Mouse (Mus musculus) embryonic facial prominence, embryonic 15.5 days (tissue): ENCODE measurements around the gene Nkiras2. TPM values are rescaled to one million over a fixed set of nuclear protein-coding genes. Genes with fewer than 3 reads are reported as not detected.
A peak's percentile ranks its signal among the peaks of the same experiment; 100 is the strongest.
"Not testable (repeated sequence)": the region's sequence is repeated elsewhere in the genome, so short reads cannot be mapped to it uniquely, and the experiment has no call there.

Experiments used
- ATAC-seq: fragments of 200-750 bp; cut with Nextera tagmentation; 2 replicates; pipeline ENCODE4 v1.8.0; 2017; ENCODE audit warnings: low read depth, moderate TSS enrichment; ENCODE audit not compliant: insufficient number of reproducible peaks, low FRiP score, low TSS enrichment
- H3K27ac ChIP-seq: fragments of 300-500 bp; sonication (generic); replicated peaks from 2 replicates; pipeline ENCODE4 v1.5.1; 2015; ENCODE audit warnings: mild to moderate bottlenecking, inconsistent platforms
- H3K27me3 ChIP-seq: fragments of 300-500 bp; sonication (generic); 2 replicates; pipeline ENCODE4 v1.6.1; 2015; ENCODE audit warnings: inconsistent platforms
- H3K36me3 ChIP-seq: fragments of 300-500 bp; sonication (generic); 2 replicates; pipeline ENCODE4 v1.6.1; 2015; ENCODE audit warnings: mild to moderate bottlenecking, inconsistent platforms
- H3K4me1 ChIP-seq: fragments of 300-500 bp; sonication (generic); 2 replicates; pipeline ENCODE4 v1.6.1; 2015; ENCODE audit warnings: inconsistent platforms
- H3K4me2 ChIP-seq: fragments of 300-500 bp; sonication (generic); replicated peaks from 2 replicates; pipeline ENCODE4 v1.6.1; 2015; ENCODE audit warnings: mild to moderate bottlenecking, inconsistent platforms
- H3K4me3 ChIP-seq: fragments of 300-500 bp; sonication (generic); replicated peaks from 2 replicates; pipeline ENCODE4 v1.5.1; 2015; ENCODE audit warnings: mild to moderate bottlenecking, inconsistent platforms
- H3K9ac ChIP-seq: fragments of 300-500 bp; sonication (generic); 2 replicates; pipeline ENCODE4 v1.6.1; 2015; ENCODE audit warnings: inconsistent platforms
- H3K9me3 ChIP-seq: fragments of 300-500 bp; sonication (generic); replicated peaks from 2 replicates; pipeline ENCODE4 v1.6.1; 2016; ENCODE audit warnings: inconsistent platforms
- WGBS: fragments of 180-500 bp; shearing (Covaris S2); methylation state at CpG from one replicate; pipeline ENCODE4 v1.1.7; 2015; 5-methylcytosine and 5-hydroxymethylcytosine counted together
- polyA plus RNA-seq: library from polyadenylated mRNA; unstranded; fragments of >200 nt; fragmentation: Nextera tagmentation; extraction: Ambion mirVana; gene quantifications from 2 replicates; pipeline ENCODE4 v1.2.1, GENCODE M21; 2015

Gene Nkiras2
- polyA plus RNA-seq, 1 experiment from 2014 or later: 75.5 TPM

DNA sequence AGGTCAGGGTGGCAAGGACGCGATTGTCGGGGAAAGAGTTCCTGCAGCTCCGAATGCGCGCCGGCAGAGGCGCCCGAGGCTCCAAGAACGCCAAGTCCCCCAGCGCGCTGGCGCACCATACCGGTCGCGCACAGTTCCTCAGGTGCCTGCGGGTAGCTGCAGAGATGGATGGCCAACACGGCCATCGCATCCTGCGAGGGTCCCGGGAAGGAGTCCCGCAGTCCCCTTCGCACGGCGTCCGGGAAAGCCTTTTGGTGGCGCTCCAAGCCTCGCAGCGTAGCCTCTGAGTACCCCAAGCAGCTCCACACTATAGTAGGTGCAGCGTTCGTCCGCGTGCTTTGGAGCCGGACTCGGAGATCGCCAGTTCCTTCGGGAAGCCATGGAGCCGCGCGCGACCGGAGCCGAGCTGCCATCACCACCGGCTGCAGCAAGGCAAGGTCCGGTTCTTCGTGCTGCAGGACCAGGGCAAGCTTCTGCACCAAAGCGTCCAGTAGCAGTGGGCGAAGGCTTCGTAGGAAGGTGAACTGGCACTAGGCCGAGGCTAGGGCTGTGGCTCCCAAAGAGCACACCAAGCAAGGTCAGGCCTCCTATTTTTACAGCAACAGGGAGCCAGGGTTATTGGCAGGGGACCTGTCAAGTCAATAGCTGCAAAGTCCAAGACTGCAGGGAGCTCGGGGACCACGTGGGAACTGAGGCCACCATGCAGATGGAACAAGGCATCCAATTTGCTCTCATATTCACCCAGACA, 21.3 kb downstream of the Nkiras2 start:
- Histone ChIP-seq H3K4me3 (peak overlapping the region; percentile 41), H3K9ac (no peak overlapping the region), H3K4me2 (peak overlapping the region; percentile 85), H3K36me3 (no peaks in the 10 kb centered on the region), H3K4me1 (peaks cover 8% of the 10 kb centered on the region), H3K9me3 (no peaks in the 10 kb centered on the region), H3K27ac (no peak overlapping the region), H3K27me3 (peaks cover 24% of the 10 kb centered on the region)
- no peak for ATAC-seq
- 8% methylated on average over 52 of the region's 52 CpGs for WGBS

DNA sequence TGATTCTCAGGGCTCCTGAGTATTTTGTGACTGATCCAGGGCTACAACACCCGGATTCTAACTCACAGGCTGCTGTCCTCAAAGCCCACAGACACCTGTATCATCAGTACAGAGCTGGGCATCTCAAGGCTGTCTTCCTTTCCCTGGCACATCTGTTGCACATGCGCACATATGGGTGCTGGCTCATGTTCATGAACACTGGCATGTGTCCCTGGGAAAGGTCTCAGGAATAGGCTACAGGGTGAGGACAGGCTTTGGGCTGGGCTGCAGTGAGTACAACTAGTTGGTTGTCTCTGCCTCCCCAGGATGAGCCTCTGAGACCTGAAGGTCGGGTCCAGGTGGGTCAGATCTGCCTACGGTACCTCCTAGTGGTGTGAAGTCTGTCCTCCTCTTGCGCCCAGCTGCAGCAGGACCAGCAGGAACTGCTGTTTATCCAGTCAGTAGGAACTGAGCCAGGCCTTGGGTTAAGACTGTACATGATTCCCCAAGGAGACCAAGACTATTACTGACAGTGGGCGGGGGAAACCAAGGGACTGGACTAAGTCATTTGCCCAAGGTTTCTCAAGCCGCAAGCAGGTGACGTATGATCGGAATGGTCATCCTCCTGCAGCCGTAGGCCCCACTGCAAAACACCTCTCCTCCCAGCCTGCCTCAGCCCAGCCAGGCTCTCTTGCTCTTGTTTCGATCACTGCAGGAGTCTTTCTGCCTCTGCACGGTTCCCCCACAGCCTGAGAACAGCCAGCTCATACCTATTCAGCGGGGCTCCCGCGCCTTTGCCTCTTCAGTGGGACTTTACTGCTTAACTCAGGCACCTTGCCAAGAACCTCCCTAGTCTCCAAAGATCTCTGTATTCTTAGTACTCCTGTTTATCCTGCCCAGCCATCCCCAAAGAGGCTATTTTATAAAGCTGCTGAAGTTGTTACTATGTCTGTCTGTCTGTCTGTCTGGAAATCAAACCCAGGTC, 24.9 kb downstream of the Nkiras2 start:
- Histone ChIP-seq H3K4me3 (no peak overlapping the region), H3K27ac (no peak overlapping the region), H3K36me3 (no peaks in the 10 kb centered on the region), H3K9me3 (no peaks in the 10 kb centered on the region), H3K4me1 (peaks cover 8% of the 10 kb centered on the region), H3K9ac (no peak overlapping the region), H3K27me3 (peaks cover 29% of the 10 kb centered on the region), H3K4me2 (no peak overlapping the region)
- 62% methylated on average over 15 of the region's 15 CpGs for WGBS
- ATAC-seq: no peak

DNA sequence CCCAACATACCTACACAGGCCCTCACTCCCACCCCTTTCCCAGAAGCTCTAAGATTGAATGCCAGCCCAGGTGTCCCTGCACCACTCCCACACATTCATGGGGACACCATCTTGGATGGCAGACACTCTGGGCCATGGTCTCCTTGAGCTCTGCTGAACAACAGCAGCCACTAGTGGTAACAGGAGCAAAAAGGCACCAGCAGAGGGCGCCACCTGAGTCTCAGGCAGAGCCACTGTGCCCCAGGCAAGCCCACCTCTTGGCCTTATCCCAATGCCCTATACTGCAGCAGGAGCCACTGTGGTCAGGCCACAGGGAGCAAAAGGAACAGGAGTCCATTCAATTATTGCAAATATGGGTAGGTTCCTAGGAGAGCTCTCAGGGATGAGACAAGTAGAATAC, 27.2 kb downstream of the Nkiras2 start:
- Histone ChIP-seq H3K4me3 (no peak overlapping the region), H3K9me3 (no peaks in the 10 kb centered on the region), H3K4me1 (peaks cover 7% of the 10 kb centered on the region; the same call in 1 of the 2 replicates), H3K9ac (no peak overlapping the region), H3K27me3 (peaks cover 21% of the 10 kb centered on the region), H3K36me3 (no peaks in the 10 kb centered on the region), H3K27ac (no peak overlapping the region), H3K4me2 (no peak overlapping the region)
- 8% methylated on average over 1 of the region's 1 CpGs for WGBS
- no peak for ATAC-seq

GRCm38 (mm10) chr11:100648405-100648804, 29.4 kb downstream of the Nkiras2 start:
- no peak for ATAC-seq

DNA sequence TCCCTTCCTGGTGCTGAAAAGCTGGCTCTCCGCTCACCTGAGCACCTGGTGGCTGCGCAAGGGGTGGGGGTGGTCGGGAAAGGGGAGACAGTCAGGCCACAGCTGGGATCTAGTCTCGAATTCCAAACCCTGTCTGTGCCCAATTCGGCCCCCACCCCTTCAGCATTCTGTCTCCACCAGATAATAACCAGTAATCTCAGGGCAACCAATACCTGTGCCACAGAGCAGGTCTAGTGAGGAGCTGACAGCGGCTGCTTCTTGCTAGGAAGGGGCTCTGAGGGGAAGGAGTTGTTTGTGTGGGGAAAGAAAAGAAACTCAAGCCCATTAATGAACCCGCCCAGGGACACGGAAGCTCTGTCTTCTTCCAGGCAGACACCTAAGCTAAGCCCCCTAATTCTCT, 32.2 kb downstream of the Nkiras2 start:
- H3K4me3 ChIP-seq: no peak overlapping the region
- H3K9me3 ChIP-seq: no peaks in the 10 kb centered on the region
- no peak overlapping the region for H3K27ac ChIP-seq
- H3K36me3 ChIP-seq: no peaks in the 10 kb centered on the region
- no peak for ATAC-seq
- H3K27me3 ChIP-seq: peaks cover 28% of the 10 kb centered on the region
- peaks cover 11% of the 10 kb centered on the region; the same call in 1 of the 2 replicates for H3K4me1 ChIP-seq
- no peak overlapping the region for H3K4me2 ChIP-seq
- WGBS: 13% methylated on average over 8 of the region's 8 CpGs
- no peak overlapping the region for H3K9ac ChIP-seq

More at GRCm38 (mm10) chr11:100648405-100648804, 29.4 kb downstream of the Nkiras2 start:
- H3K9me3 ChIP-seq: no peaks in the 10 kb centered on the region
- H3K4me1 ChIP-seq: peaks cover 8% of the 10 kb centered on the region; the same call in 1 of the 2 replicates
- H3K27me3 ChIP-seq: peaks cover 28% of the 10 kb centered on the region
- no peaks in the 10 kb centered on the region for H3K36me3 ChIP-seq
- H3K4me2 ChIP-seq: no peak overlapping the region
- H3K9ac ChIP-seq: no peak overlapping the region
- H3K27ac ChIP-seq: no peak overlapping the region
- H3K4me3 ChIP-seq: no peak overlapping the region
- 80% methylated on average over 8 of the region's 8 CpGs for WGBS

- no peak overlapping the region for H3K27ac ChIP-seq
- WGBS: 19% methylated on average over 3 of the region's 3 CpGs
- H3K36me3 ChIP-seq: no peaks in the 10 kb centered on the region
- no peak overlapping the region for H3K4me2 ChIP-seq
- H3K9me3 ChIP-seq: no peaks in the 10 kb centered on the region
- no peak for ATAC-seq
- H3K4me1 ChIP-seq: peaks cover 16% of the 10 kb centered on the region
- H3K4me3 ChIP-seq: no peak overlapping the region
- no peak overlapping the region for H3K9ac ChIP-seq
- peaks cover 28% of the 10 kb centered on the region for H3K27me3 ChIP-seq
Measured at GRCm38 (mm10) chr11:100651748-100652147, 32.7 kb downstream of the Nkiras2 start.

DNA sequence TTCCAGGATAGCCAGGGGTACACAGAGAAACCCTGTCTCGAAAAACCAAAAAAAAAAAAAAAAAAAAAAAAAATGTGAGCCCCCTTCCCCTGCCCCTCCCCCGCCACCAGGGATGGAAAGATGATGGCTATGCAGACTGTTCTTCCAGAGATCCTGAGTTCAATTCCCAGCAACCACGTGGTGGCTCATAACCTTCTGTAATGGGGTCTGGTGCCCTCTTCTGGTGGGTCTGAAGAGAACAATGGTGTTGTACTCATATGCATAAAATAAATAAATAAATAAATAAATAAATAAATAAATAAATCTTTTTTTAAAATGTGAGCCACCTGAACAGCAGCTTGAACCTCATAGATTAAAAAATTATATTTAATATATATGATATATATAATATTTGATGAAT, 36.5 kb downstream of the Nkiras2 start:
- Histone ChIP-seq H3K27me3 (peaks cover 14% of the 10 kb centered on the region), H3K4me1 (peaks cover 27% of the 10 kb centered on the region)
- WGBS: 69% methylated on average over 3 of the region's 3 CpGs
- not testable (repeated sequence) for H3K4me3 ChIP-seq, H3K4me2 ChIP-seq, ATAC-seq, H3K27ac ChIP-seq, H3K9me3 ChIP-seq, H3K36me3 ChIP-seq, H3K9ac ChIP-seq

GRCm38 (mm10) chr11:100656458-100656857, 37.4 kb downstream of the Nkiras2 start:
- H3K4me1 ChIP-seq: peaks cover 21% of the 10 kb centered on the region
- H3K9ac ChIP-seq: no peak overlapping the region
- H3K4me3 ChIP-seq: no peak overlapping the region
- 7% methylated on average over 6 of the region's 6 CpGs for WGBS
- no peak for ATAC-seq
- H3K9me3 ChIP-seq: no peaks in the 10 kb centered on the region
- no peaks in the 10 kb centered on the region for H3K36me3 ChIP-seq
- H3K4me2 ChIP-seq: 0 out of 2 replicates have a peak overlapping the region, but pooled peaks have one; percentile 6
- no peak overlapping the region for H3K27ac ChIP-seq
- H3K27me3 ChIP-seq: peaks cover 5% of the 10 kb centered on the region

DNA sequence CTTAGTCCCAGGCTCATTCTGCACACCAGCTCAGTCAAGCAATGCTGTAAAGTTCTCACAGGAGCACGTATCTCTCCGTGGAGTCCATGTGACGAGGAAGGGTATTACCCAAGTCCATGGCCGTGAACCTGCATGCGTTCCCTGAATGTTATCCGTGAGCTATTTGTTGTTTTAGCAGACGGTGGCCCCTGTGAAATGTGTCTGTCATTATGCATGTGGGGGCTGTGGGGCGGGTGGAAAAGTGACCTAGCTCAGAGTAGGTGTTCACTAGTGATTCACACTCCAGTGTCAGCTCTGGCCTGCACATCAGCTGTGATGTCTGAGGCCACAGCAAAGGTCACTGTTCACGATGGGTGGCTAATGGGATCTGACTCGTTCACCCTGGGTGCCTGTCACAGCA, 40.8 kb downstream of the Nkiras2 start:
- Histone ChIP-seq H3K4me3 (no peak overlapping the region), H3K9me3 (no peaks in the 10 kb centered on the region), H3K4me1 (peaks cover 21% of the 10 kb centered on the region), H3K36me3 (no peaks in the 10 kb centered on the region), H3K27ac (no peak overlapping the region), H3K27me3 (no peaks in the 10 kb centered on the region), H3K4me2 (no peak overlapping the region), H3K9ac (no peak overlapping the region)
- no peak for ATAC-seq
- 67% methylated on average over 10 of the region's 10 CpGs for WGBS

- Histone ChIP-seq H3K36me3 (no peaks in the 10 kb centered on the region), H3K27ac (no peak overlapping the region), H3K4me3 (no peak overlapping the region), H3K4me2 (no peak overlapping the region), H3K9ac (no peak overlapping the region), H3K27me3 (peaks cover 8% of the 10 kb centered on the region), H3K4me1 (peaks cover 9% of the 10 kb centered on the region), H3K9me3 (no peaks in the 10 kb centered on the region)
- no peak for ATAC-seq
- 76% methylated on average over 1 of the region's 1 CpGs for WGBS
Measured at GRCm38 (mm10) chr11:100671049-100671448, 52.0 kb downstream of the Nkiras2 start.

DNA sequence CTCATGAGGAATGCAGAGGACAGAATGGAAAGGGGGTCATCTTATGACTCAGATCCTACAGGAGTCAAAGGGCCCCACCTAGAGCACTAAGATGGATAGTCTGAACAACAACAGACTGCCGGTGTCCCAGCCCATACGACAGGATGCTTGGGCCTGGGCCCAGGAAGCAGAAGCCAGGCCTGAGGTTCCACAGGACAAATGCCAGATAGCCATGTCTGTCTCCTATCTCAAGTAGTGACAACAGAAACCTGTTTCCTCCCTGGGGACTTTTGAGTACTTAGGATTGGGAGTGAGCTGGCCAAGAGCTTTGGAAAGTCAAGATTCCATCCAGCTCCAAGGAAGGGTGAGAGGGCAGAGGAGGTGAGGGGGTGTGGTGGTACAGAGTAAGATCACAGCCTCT, 52.9 kb downstream of the Nkiras2 start:
- no peak overlapping the region for H3K4me2 ChIP-seq
- no peak overlapping the region for H3K27ac ChIP-seq
- no peaks in the 10 kb centered on the region for H3K36me3 ChIP-seq
- ATAC-seq: no peak
- peaks cover 8% of the 10 kb centered on the region for H3K27me3 ChIP-seq
- no peak overlapping the region for H3K4me3 ChIP-seq
- no peaks in the 10 kb centered on the region for H3K9me3 ChIP-seq
- H3K4me1 ChIP-seq: peaks cover 9% of the 10 kb centered on the region
- H3K9ac ChIP-seq: no peak overlapping the region
- 50% methylated on average over 2 of the region's 2 CpGs for WGBS
